Mouse (Mus musculus): ENCODE measurements around the gene H2-Q7. TPM values are rescaled to one million over a fixed set of nuclear protein-coding genes. Genes with fewer than 3 reads are reported as not detected.
"Not testable (repeated sequence)": the region's sequence is repeated elsewhere in the genome, so short reads cannot be mapped to it uniquely, and the experiment has no call there.

H2-Q7 gene
- polyA plus RNA-seq, 1 experiment from 2014 or later, result 2.8 TPM

DNA sequence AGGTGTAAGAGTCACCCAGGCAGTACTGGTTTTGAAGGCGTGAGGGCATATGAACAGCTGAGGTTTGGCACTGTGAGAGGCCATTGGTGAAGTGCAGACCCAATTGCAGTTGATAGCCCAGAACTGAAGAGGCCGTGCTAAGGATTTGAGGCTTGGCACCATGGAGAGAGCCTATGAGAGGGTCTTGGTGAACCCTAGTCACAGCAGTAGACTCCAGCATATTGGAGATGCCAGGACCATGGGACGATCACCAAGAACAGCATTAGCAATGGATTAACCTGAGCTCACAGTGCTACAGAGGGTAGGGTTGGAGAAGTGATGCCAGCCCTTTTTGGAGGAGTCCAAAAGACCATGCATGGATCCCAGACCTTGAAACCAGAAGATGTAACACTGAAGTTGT, 6.8 kb upstream of the H2-Q7 start:
- not testable (repeated sequence) for H3K27me3 ChIP-seq (ENCODE audit: control insufficient read depth, insufficient read depth, low read length); ATAC-seq (ENCODE audit: low FRiP score); H3K4me2 ChIP-seq (replicated peaks); H3K27ac ChIP-seq; H3K4me1 ChIP-seq (replicated peaks; ENCODE audit: control insufficient read depth, insufficient read depth, low read length); DNase-seq (ENCODE audit: low spot score); H3K36me3 ChIP-seq (replicated peaks; ENCODE audit: control insufficient read depth, insufficient read depth); H3K4me3 ChIP-seq (replicated peaks; ENCODE audit: low read length); H3K9ac ChIP-seq; H3K9me3 ChIP-seq (ENCODE audit: control insufficient read depth, low read length)
- WGBS, result 87% methylated on average over 3 of the region's 3 CpGs

- not testable (repeated sequence) for ATAC-seq (ENCODE audit: low FRiP score)
- WGBS, result 10% methylated on average over 8 of the region's 8 CpGs
- DNase-seq (ENCODE audit: low spot score), result peak; percentile 68
Measured at GRCm38 (mm10) chr17:35434836-35435235, 4.1 kb upstream of the H2-Q7 start.

DNA sequence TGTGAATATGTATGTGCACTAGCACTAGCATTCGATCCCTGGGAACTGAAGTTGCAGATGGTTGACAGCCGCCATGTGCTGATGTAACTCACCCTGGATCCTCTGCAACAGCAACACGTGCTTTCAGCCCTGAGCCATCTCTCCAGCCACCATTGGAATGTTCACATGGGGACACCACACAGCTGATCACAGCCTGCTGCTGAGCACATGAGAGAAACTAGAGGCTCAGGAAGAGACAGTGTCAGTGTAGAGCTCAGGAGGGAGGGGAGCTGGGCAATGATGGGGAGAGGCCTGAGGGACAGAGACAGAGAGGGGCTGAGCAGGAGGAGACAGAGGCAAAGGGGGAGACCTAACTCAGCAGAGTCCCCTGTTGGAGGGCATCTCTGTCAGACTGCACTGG, 3.4 kb upstream of the H2-Q7 start:
- not testable (repeated sequence) for H3K9ac ChIP-seq; H3K27ac ChIP-seq; DNase-seq (ENCODE audit: low spot score); H3K27me3 ChIP-seq (ENCODE audit: control insufficient read depth, insufficient read depth, low read length); H3K4me2 ChIP-seq (replicated peaks); H3K9me3 ChIP-seq (ENCODE audit: control insufficient read depth, low read length); H3K4me1 ChIP-seq (replicated peaks; ENCODE audit: control insufficient read depth, insufficient read depth, low read length); H3K36me3 ChIP-seq (replicated peaks; ENCODE audit: control insufficient read depth, insufficient read depth); H3K4me3 ChIP-seq (replicated peaks; ENCODE audit: low read length); ATAC-seq (ENCODE audit: low FRiP score)
- WGBS, result 73% methylated on average over 3 of the region's 3 CpGs

More at GRCm38 (mm10) chr17:35434836-35435235, 4.1 kb upstream of the H2-Q7 start:
- not testable (repeated sequence) for H3K4me2 ChIP-seq (replicated peaks); H3K27me3 ChIP-seq (ENCODE audit: control insufficient read depth, insufficient read depth, low read length); H3K9me3 ChIP-seq (ENCODE audit: control insufficient read depth, low read length); H3K4me3 ChIP-seq (replicated peaks; ENCODE audit: low read length); H3K4me1 ChIP-seq (replicated peaks; ENCODE audit: control insufficient read depth, insufficient read depth, low read length); H3K27ac ChIP-seq; H3K9ac ChIP-seq; H3K36me3 ChIP-seq (replicated peaks; ENCODE audit: control insufficient read depth, insufficient read depth)

- not testable (repeated sequence) for H3K4me2 ChIP-seq (replicated peaks); H3K9ac ChIP-seq; H3K27me3 ChIP-seq (ENCODE audit: control insufficient read depth, insufficient read depth, low read length); DNase-seq (ENCODE audit: low spot score); H3K36me3 ChIP-seq (replicated peaks; ENCODE audit: control insufficient read depth, insufficient read depth); H3K9me3 ChIP-seq (ENCODE audit: control insufficient read depth, low read length); H3K4me1 ChIP-seq (replicated peaks; ENCODE audit: control insufficient read depth, insufficient read depth, low read length); H3K4me3 ChIP-seq (replicated peaks; ENCODE audit: low read length); ATAC-seq (ENCODE audit: low FRiP score); H3K27ac ChIP-seq
- 72% methylated on average over 1 of the region's 1 CpGs for WGBS
Measured at GRCm38 (mm10) chr17:35437386-35437936, 1.5 kb upstream of the H2-Q7 start.

DNA sequence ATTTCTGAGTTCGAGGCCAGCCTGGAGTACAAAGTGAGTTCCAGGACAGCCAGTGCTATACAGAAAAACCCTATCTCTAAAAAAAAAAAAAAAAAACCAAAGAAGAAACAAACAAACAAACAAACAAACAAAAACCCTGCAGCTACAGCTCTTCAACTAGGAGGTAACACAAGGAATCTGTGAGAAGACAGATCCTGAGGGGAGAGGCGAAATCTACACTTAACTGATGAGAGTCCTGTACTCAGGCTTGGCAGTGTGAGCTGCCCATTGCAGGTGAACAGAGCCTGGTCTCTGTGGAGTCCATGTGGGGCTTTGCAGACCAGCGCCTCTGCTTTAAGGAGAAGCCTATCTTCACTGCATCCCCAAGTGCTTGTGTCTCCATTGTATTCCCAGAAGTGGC, 560 bp upstream of the H2-Q7 start:
- Histone ChIP-seq H3K4me2 (replicated peaks) (peak overlapping the region; percentile 87; the same call in 1 of the 2 replicates), H3K4me3 (replicated peaks; ENCODE audit: low read length) (peak overlapping the region; percentile 38; the same call in 1 of the 2 replicates)
- not testable (repeated sequence) for H3K9ac ChIP-seq; DNase-seq (ENCODE audit: low spot score); H3K27me3 ChIP-seq (ENCODE audit: control insufficient read depth, insufficient read depth, low read length); H3K4me1 ChIP-seq (replicated peaks; ENCODE audit: control insufficient read depth, insufficient read depth, low read length); H3K36me3 ChIP-seq (replicated peaks; ENCODE audit: control insufficient read depth, insufficient read depth); H3K9me3 ChIP-seq (ENCODE audit: control insufficient read depth, low read length); ATAC-seq (ENCODE audit: low FRiP score); H3K27ac ChIP-seq
- WGBS, result 74% methylated on average over 1 of the region's 3 CpGs

- H3K27me3 ChIP-seq (ENCODE audit: control insufficient read depth, insufficient read depth, low read length); H3K27ac ChIP-seq; H3K4me1 ChIP-seq (replicated peaks; ENCODE audit: control insufficient read depth, insufficient read depth, low read length); H3K9me3 ChIP-seq (ENCODE audit: control insufficient read depth, low read length); H3K36me3 ChIP-seq (replicated peaks; ENCODE audit: control insufficient read depth, insufficient read depth): not testable (repeated sequence)
- peak overlapping the region; percentile 56 for H3K9ac ChIP-seq
- under 1% methylated on average over 42 of the region's 48 CpGs for WGBS
- ATAC-seq (ENCODE audit: low FRiP score), result peak; percentile 70
- peak overlapping the region; percentile 87 for H3K4me2 ChIP-seq (replicated peaks)
- H3K4me3 ChIP-seq (replicated peaks; ENCODE audit: low read length), result peak overlapping the region; percentile 38
- DNase-seq (ENCODE audit: low spot score), result peak; percentile 33
Measured at GRCm38 (mm10) chr17:35439295-35439747, 366 bp downstream of the H2-Q7 start.

DNA sequence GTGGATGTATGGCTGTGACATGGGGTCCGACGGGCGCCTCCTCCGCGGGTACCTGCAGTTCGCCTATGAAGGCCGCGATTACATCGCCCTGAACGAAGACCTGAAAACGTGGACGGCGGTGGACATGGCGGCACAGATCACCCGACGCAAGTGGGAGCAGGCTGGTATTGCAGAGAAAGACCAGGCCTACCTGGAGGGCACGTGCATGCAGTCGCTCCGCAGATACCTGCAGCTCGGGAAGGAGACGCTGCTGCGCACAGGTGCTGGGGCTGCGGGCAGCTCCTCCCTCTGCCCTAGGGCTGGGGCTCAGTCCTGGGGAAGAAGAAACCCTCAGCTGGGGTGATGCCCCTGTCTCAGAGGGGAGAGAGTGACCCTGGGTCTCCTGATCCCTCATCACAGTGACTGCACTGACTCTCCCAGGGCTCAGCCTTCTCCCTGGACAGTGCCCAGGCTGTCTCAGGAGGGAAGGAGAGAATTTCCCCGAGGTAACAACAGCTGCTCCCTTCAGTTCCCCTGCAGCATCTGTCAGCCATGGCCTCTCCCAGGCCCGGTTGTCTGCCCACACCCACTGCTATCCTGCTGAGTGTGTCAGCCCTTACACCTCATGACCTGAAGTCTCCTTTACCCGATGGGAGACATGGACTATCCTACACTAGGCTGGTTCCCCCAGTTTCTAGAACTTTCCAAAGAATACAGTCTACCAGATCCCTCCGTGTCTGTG, 1.1 kb downstream of the H2-Q7 start:
- 0 out of 2 replicates have a peak overlapping the region, but pooled peaks have one; percentile 87 for H3K4me2 ChIP-seq (replicated peaks)
- WGBS, result 44% methylated on average over 27 of the region's 27 CpGs
- not testable (repeated sequence) for H3K9ac ChIP-seq; H3K27me3 ChIP-seq (ENCODE audit: control insufficient read depth, insufficient read depth, low read length); H3K36me3 ChIP-seq (replicated peaks; ENCODE audit: control insufficient read depth, insufficient read depth); H3K9me3 ChIP-seq (ENCODE audit: control insufficient read depth, low read length); ATAC-seq (ENCODE audit: low FRiP score); H3K27ac ChIP-seq; H3K4me1 ChIP-seq (replicated peaks; ENCODE audit: control insufficient read depth, insufficient read depth, low read length)
- 0 out of 2 replicates have a peak overlapping the region, but pooled peaks have one; percentile 38 for H3K4me3 ChIP-seq (replicated peaks; ENCODE audit: low read length)
- peak; percentile 23 for DNase-seq (ENCODE audit: low spot score)

- not testable (repeated sequence) for H3K27ac ChIP-seq; H3K9ac ChIP-seq; DNase-seq (ENCODE audit: low spot score); H3K36me3 ChIP-seq (replicated peaks; ENCODE audit: control insufficient read depth, insufficient read depth); ATAC-seq (ENCODE audit: low FRiP score); H3K4me1 ChIP-seq (replicated peaks; ENCODE audit: control insufficient read depth, insufficient read depth, low read length); H3K4me2 ChIP-seq (replicated peaks); H3K4me3 ChIP-seq (replicated peaks; ENCODE audit: low read length); H3K27me3 ChIP-seq (ENCODE audit: control insufficient read depth, insufficient read depth, low read length); H3K9me3 ChIP-seq (ENCODE audit: control insufficient read depth, low read length)
- WGBS, result 86% methylated on average over 2 of the region's 2 CpGs
Measured at GRCm38 (mm10) chr17:35442376-35442775, 3.4 kb downstream of the H2-Q7 start.

- not testable (repeated sequence) for H3K27ac ChIP-seq; H3K27me3 ChIP-seq (ENCODE audit: control insufficient read depth, insufficient read depth, low read length); H3K4me2 ChIP-seq (replicated peaks); H3K36me3 ChIP-seq (replicated peaks; ENCODE audit: control insufficient read depth, insufficient read depth); H3K4me3 ChIP-seq (replicated peaks; ENCODE audit: low read length); H3K9me3 ChIP-seq (ENCODE audit: control insufficient read depth, low read length); H3K4me1 ChIP-seq (replicated peaks; ENCODE audit: control insufficient read depth, insufficient read depth, low read length); ATAC-seq (ENCODE audit: low FRiP score); DNase-seq (ENCODE audit: low spot score); H3K9ac ChIP-seq
- 92% methylated on average over 2 of the region's 2 CpGs for WGBS
Measured at GRCm38 (mm10) chr17:35444510-35444909, 5.6 kb downstream of the H2-Q7 start.

Data from hindbrain, embryonic 14.5 days (tissue).